Mouse (Mus musculus) heart, adult 2 months (tissue): ENCODE results near the gene Gm20696. TPM values are rescaled to one million over a fixed set of nuclear protein-coding genes. Genes with fewer than 3 reads are reported as not detected.

Experiments used
- DNase-seq, 2 experiments: peaks; one replicate each; pipeline ENCODE4 v3.0.0; 2021
- H3K27ac ChIP-seq: fragments of 200-600 bp; 2 replicates; pipeline ENCODE4 v1.8.1; 2022
- H3K27me3 ChIP-seq: fragments of 200-500 bp; 2 replicates; pipeline ENCODE4 v1.6.1; 2012; ENCODE audit warnings: mild to moderate bottlenecking, low read length, inconsistent platforms, mixed read lengths; ENCODE audit not compliant: control insufficient read depth, insufficient read depth
- H3K36me3 ChIP-seq: fragments of 200-500 bp; 2 replicates; pipeline ENCODE4 v1.6.1; 2012; ENCODE audit warnings: low read length, inconsistent platforms; ENCODE audit not compliant: control insufficient read depth, insufficient read depth
- H3K4me1 ChIP-seq: fragments of 200-500 bp; 2 replicates; pipeline ENCODE4 v1.6.1; 2011; ENCODE audit warnings: low read length; ENCODE audit not compliant: control insufficient read depth, insufficient read depth
- H3K4me3 ChIP-seq: fragments of 200-600 bp; 2 replicates; pipeline ENCODE4 v1.8.1; 2022
- H3K79me2 ChIP-seq: fragments of 200-500 bp; replicated peaks from 2 replicates; pipeline ENCODE4 v1.6.1; 2012; ENCODE audit warnings: mild to moderate bottlenecking, inconsistent platforms, low read length, moderate library complexity, mixed read lengths; ENCODE audit not compliant: control insufficient read depth, insufficient read depth
- H3K9ac ChIP-seq: fragments of 200-500 bp; 2 replicates; pipeline ENCODE4 v1.6.1; 2012; ENCODE audit warnings: low read depth, mild to moderate bottlenecking, control low read depth, inconsistent platforms, low read length, mixed read lengths
- CTCF ChIP-seq: fragments of 200-600 bp; IDR thresholded peaks from 2 replicates; pipeline ENCODE4 v1.8.1; 2022; ENCODE audit warnings: antibody characterized with exemption, mild to moderate bottlenecking, moderate library complexity
- EP300 ChIP-seq: fragments of 200-500 bp; IDR thresholded peaks from 2 replicates; pipeline ENCODE4 v1.6.1; 2011; ENCODE audit warnings: low read depth, low read length, control low read depth; ENCODE audit not compliant: insufficient read depth
- POLR2A ChIP-seq: fragments of 200-500 bp; IDR thresholded peaks from 2 replicates; pipeline ENCODE4 v1.6.1; 2011; ENCODE audit warnings: mild to moderate bottlenecking, low read depth, low read length, control low read depth; ENCODE audit not compliant: insufficient read depth
- WGBS: fragments of 180-500 bp; shearing (Covaris S2); methylation state at CpG from one replicate; pipeline ENCODE4 v1.1.7; 2018; 5-methylcytosine and 5-hydroxymethylcytosine counted together
- intact Hi-C: fragments of 180-260 bp; cut with DNase I; formaldehyde crosslinking; loops from one replicate; pipeline ENCODE4 v1.15.1; 2025
- polyA plus RNA-seq: library from polyadenylated mRNA; depleted of rRNA; stranded (reverse); fragments of >200 nt; gene quantifications from 2 replicates; pipeline ENCODE4 v1.2.3, GENCODE M21; 2012
- total RNA-seq, 2 experiments: library from RNA; stranded (reverse); gene quantifications; 2 replicates each; pipeline ENCODE4 v1.2.3; 2021

Gm20696 gene
- total and polyA plus RNA-seq, 3 experiments = 0.61 to 1.7 (median 1.4) TPM

- intact Hi-C loops = no loop called here
- H3K9ac ChIP-seq = peak overlapping the region; percentile 87
- no peak overlapping the region for H3K27ac ChIP-seq
- no peak for DNase-seq
- no peaks in the 10 kb centered on the region for H3K4me1 ChIP-seq
- TF ChIP-seq POLR2A (no peak), CTCF (no peak), EP300 (no peak)
- H3K79me2 ChIP-seq = no peaks in the 10 kb centered on the region
- H3K4me3 ChIP-seq = peak overlapping the region; percentile 55
- peaks cover 9% of the 10 kb centered on the region for H3K27me3 ChIP-seq
- 3% methylated on average over 110 of the region's 110 CpGs for WGBS
- no peaks in the 10 kb centered on the region for H3K36me3 ChIP-seq
Measured at GRCm38 (mm10) chr6:99692916-99693841, 26.6 kb upstream of the Gm20696 start.

DNA sequence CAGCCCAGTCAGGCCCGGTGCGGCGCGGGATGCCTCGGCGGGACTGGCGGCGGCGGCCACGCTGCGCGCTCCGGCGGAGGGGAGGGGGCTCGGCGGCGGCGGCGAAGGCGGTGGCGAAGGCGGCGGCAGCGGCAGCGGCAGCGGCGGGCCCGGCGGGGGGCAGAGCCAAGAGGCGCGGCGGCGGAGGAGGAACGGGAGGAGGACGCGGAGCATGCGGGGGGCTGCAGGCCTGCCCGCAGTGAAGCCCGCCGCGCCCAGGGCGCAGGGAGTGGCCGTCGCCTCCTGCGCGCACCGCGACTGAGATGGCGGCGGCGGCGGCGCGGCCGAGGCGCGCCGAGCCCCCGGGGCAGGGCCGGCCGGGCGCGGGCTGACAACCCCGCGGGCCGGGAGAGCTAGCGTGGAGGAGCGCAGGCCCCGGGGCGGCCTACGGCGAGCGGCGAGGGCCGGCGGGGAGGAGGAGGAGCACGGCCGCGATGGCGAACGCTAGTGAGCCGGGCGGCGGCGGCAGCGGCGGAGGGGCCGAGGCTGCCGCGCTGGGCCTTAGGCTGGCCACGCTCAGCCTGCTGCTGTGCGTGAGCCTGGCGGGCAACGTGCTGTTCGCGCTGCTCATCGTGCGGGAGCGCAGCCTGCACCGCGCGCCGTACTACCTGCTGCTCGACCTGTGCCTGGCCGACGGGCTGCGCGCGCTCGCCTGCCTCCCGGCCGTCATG is 25.8 kb upstream of the Gm20696 start, which contains the start of gene Gpr27:
Gpr27 (plus strand) TSS at position 474 of the 710 bp plus-strand sequence.
- intact Hi-C loops = no loop called here
- no peaks in the 10 kb centered on the region for H3K79me2 ChIP-seq
- peaks cover 9% of the 10 kb centered on the region for H3K27me3 ChIP-seq
- TF ChIP-seq EP300 = no peak
- H3K27ac ChIP-seq = no peak within 1 kb of the TSS
- no peaks in the 10 kb centered on the region for H3K4me1 ChIP-seq
- H3K4me3 ChIP-seq = peak within 1 kb of the TSS; percentile 55
- H3K9ac ChIP-seq = peak within 1 kb of the TSS; percentile 87
- no peaks in the 10 kb centered on the region for H3K36me3 ChIP-seq
- under 1% methylated on average over 94 of the region's 112 CpGs for WGBS
- peak; percentile 27 to 29 for DNase-seq

DNA sequence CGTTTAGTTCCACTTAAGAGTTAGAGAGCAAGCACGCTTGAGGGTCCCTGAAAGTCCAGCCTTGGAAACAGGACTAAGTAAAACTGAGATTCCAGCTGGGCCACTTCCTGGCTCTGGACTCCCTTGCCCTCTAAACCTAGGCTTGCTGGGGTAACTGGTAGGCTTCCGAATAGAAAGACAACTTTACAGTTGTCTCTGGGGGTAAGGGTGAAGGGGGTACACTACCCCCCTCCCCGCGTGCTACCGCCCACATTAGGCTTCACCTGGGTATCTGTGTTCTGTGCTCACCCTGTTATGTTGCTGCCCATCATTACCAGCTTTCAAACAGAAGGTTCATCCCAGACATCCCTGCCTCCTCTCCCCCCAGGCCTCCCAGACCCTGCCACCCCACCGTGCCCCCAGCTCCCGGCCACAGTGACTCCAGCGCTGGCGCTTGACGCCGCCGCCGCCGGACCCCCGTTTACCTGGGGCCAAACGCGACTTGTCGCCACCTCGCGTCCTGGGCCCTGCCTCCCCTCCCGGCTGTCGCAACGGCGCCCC is 25.1 kb upstream of the Gm20696 start:
- WGBS = 13% methylated on average over 25 of the region's 25 CpGs
- Histone ChIP-seq H3K4me1 (no peaks in the 10 kb centered on the region), H3K79me2 (no peaks in the 10 kb centered on the region), H3K4me3 (peak overlapping the region; percentile 22), H3K9ac (peak overlapping the region; percentile 87), H3K27me3 (peaks cover 9% of the 10 kb centered on the region), H3K36me3 (no peaks in the 10 kb centered on the region), H3K27ac (no peak overlapping the region)
- intact Hi-C loops = no loop called here
- TF ChIP-seq POLR2A (no peak), EP300 (no peak), CTCF (no peak)
- DNase-seq = no peak

DNA sequence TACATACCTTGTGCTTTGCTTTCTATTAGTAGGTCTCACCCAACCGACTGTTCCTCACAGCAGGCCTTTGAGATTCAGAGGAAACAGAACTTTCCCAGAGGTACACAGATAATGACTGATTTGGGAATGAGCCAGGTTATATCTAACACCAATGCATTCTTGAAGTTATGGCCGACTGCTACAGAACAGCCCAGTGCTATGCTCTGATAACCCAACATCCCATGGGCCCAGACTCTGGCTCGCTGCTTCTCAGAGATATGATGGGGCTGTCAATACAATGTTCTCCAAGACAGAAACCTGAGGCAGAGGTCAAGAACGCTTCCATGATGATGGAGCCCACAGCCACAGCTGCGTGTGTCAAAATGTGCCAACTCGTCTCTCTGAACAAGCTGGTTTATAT is 21.9 kb upstream of the Gm20696 start:
- H3K4me3 ChIP-seq = no peak overlapping the region
- no peaks in the 10 kb centered on the region for H3K36me3 ChIP-seq
- H3K27me3 ChIP-seq = peaks cover 9% of the 10 kb centered on the region
- no peak overlapping the region for H3K9ac ChIP-seq
- no peaks in the 10 kb centered on the region for H3K79me2 ChIP-seq
- no peak overlapping the region for H3K27ac ChIP-seq
- no peak for TF ChIP-seq EP300
- TF ChIP-seq POLR2A = no peak
- no peak for TF ChIP-seq CTCF
- 45% methylated on average over 6 of the region's 6 CpGs for WGBS
- H3K4me1 ChIP-seq = no peaks in the 10 kb centered on the region
- no peak for DNase-seq
- intact Hi-C loops = no loop called here

DNA sequence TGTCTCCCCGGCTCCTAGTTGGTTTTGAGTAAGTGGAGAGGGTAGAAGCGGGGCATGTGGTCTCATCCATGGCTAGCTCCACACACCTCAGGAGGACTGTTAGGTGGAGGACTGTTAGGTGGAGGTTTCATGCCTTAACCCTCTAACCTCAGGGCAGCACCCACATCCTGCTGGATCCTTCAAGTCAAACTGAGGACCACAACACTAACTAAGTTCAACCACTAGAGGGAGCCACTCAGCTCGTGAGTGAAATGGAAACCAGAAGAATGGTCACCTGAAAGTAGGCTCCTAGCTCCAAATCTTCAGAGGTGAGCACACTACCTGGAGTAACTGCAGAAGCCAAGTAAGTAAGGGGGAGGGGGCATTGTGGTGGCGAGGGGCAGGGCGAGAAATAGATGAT is 18.3 kb upstream of the Gm20696 start:
- Histone ChIP-seq H3K4me3 (no peak overlapping the region), H3K4me1 (no peaks in the 10 kb centered on the region), H3K36me3 (no peaks in the 10 kb centered on the region), H3K27ac (no peak overlapping the region), H3K27me3 (no peaks in the 10 kb centered on the region; the same call in 1 of the 2 replicates), H3K79me2 (no peaks in the 10 kb centered on the region), H3K9ac (no peak overlapping the region)
- no peak for DNase-seq
- intact Hi-C loops = no loop called here
- 56% methylated on average over 5 of the region's 5 CpGs for WGBS
- TF ChIP-seq POLR2A (no peak), CTCF (peak; percentile 61), EP300 (no peak)

DNA sequence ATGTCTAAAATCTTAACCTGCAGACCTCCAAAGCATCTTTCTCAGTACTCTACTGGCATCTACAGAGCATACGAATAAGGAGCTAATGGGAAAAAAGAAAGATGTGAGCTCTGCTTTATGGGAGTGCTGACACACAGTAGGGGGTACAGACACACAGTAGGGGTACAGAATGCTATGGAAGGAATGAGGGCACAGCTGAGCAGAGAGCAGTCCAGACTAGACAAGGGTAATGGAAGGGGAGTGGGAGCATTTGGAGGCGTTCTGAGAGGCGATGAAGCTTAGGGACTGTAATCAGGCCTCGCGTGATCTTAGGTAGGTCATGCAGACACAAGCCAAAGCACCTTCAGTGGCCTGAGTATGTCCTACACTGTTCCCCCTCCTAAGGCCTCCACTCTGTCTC is 17.4 kb upstream of the Gm20696 start:
- WGBS = 95% methylated on average over 5 of the region's 5 CpGs
- Histone ChIP-seq H3K4me1 (no peaks in the 10 kb centered on the region), H3K4me3 (no peak overlapping the region), H3K27ac (no peak overlapping the region), H3K27me3 (no peaks in the 10 kb centered on the region; the same call in 1 of the 2 replicates), H3K9ac (no peak overlapping the region), H3K79me2 (no peaks in the 10 kb centered on the region), H3K36me3 (no peaks in the 10 kb centered on the region)
- no peak for TF ChIP-seq EP300
- no peak for TF ChIP-seq POLR2A
- no peak for TF ChIP-seq CTCF
- DNase-seq = no peak
- intact Hi-C loops = no loop called here
